Mouse (Mus musculus): ENCODE data around the gene Cnot8. TPM values are rescaled to one million over a fixed set of nuclear protein-coding genes. Genes with fewer than 3 reads are reported as not detected.
A peak's percentile ranks its signal among the peaks of the same experiment; 100 is the strongest.
"Not testable (repeated sequence)": the region's sequence is repeated elsewhere in the genome, so short reads cannot be mapped to it uniquely, and the experiment has no call there.

The Cnot8 gene
- polyA plus RNA-seq, 1 experiment, result 103 TPM

GRCm38 (mm10) chr11:58096160-58096559 is 7.8 kb upstream of the Cnot8 start:
- no peak for DNase-seq (ENCODE audit: low read depth)
- no peak for TF ChIP-seq CTCF (IDR thresholded peaks at IDR 0.05; ENCODE audit: borderline replicate concordance, extremely low read depth, insufficient read depth, insufficient read length)
- TF ChIP-seq POLR2A (IDR thresholded peaks at IDR 0.05; ENCODE audit: borderline replicate concordance, extremely low read depth, insufficient read depth, insufficient read length, poor library complexity, severe bottlenecking), result no peak

GRCm38 (mm10) chr11:58096821-58097620 is 6.9 kb upstream of the Cnot8 start:
- no peak for DNase-seq (ENCODE audit: low read depth)
- TF ChIP-seq CTCF (IDR thresholded peaks at IDR 0.05; ENCODE audit: borderline replicate concordance, extremely low read depth, insufficient read depth, insufficient read length), result no peak
- no peak for TF ChIP-seq POLR2A (IDR thresholded peaks at IDR 0.05; ENCODE audit: borderline replicate concordance, extremely low read depth, insufficient read depth, insufficient read length, poor library complexity, severe bottlenecking)

GRCm38 (mm10) chr11:58097621-58098365 is 6.2 kb upstream of the Cnot8 start:
- DNase-seq (ENCODE audit: low read depth), result no peak
- TF ChIP-seq POLR2A (IDR thresholded peaks at IDR 0.05; ENCODE audit: borderline replicate concordance, extremely low read depth, insufficient read depth, insufficient read length, poor library complexity, severe bottlenecking) (no peak), CTCF (IDR thresholded peaks at IDR 0.05; ENCODE audit: borderline replicate concordance, extremely low read depth, insufficient read depth, insufficient read length) (no peak)

- DNase-seq (ENCODE audit: low read depth), result not testable (repeated sequence)
These were observed 5.6 kb upstream of the Cnot8 start for GRCm38 (mm10) chr11:58098366-58098720.

GRCm38 (mm10) chr11:58100006-58100405 is 3.9 kb upstream of the Cnot8 start:
- DNase-seq (ENCODE audit: low read depth), result no peak
- TF ChIP-seq CTCF (IDR thresholded peaks at IDR 0.05; ENCODE audit: borderline replicate concordance, extremely low read depth, insufficient read depth, insufficient read length), result no peak
- TF ChIP-seq POLR2A (IDR thresholded peaks at IDR 0.05; ENCODE audit: borderline replicate concordance, extremely low read depth, insufficient read depth, insufficient read length, poor library complexity, severe bottlenecking), result no peak

GRCm38 (mm10) chr11:58101194-58101720 is 2.7 kb upstream of the Cnot8 start:
- TF ChIP-seq CTCF (IDR thresholded peaks at IDR 0.05; ENCODE audit: borderline replicate concordance, extremely low read depth, insufficient read depth, insufficient read length) (no peak), POLR2A (IDR thresholded peaks at IDR 0.05; ENCODE audit: borderline replicate concordance, extremely low read depth, insufficient read depth, insufficient read length, poor library complexity, severe bottlenecking) (no peak)
- no peak for DNase-seq (ENCODE audit: low read depth)

- TF ChIP-seq POLR2A (IDR thresholded peaks at IDR 0.05; ENCODE audit: borderline replicate concordance, extremely low read depth, insufficient read depth, insufficient read length, poor library complexity, severe bottlenecking) (no peak), CTCF (IDR thresholded peaks at IDR 0.05; ENCODE audit: borderline replicate concordance, extremely low read depth, insufficient read depth, insufficient read length) (no peak)
- no peak for DNase-seq (ENCODE audit: low read depth)
These were observed 1.8 kb upstream of the Cnot8 start for GRCm38 (mm10) chr11:58102146-58102545.

- DNase-seq (ENCODE audit: low read depth), result no peak
- no peak for TF ChIP-seq CTCF (IDR thresholded peaks at IDR 0.05; ENCODE audit: borderline replicate concordance, extremely low read depth, insufficient read depth, insufficient read length)
- no peak for TF ChIP-seq POLR2A (IDR thresholded peaks at IDR 0.05; ENCODE audit: borderline replicate concordance, extremely low read depth, insufficient read depth, insufficient read length, poor library complexity, severe bottlenecking)
These were observed 1.2 kb upstream of the Cnot8 start for GRCm38 (mm10) chr11:58102581-58103343.

- no peak for DNase-seq (ENCODE audit: low read depth)
- TF ChIP-seq POLR2A (IDR thresholded peaks at IDR 0.05; ENCODE audit: borderline replicate concordance, extremely low read depth, insufficient read depth, insufficient read length, poor library complexity, severe bottlenecking) (no peak), CTCF (IDR thresholded peaks at IDR 0.05; ENCODE audit: borderline replicate concordance, extremely low read depth, insufficient read depth, insufficient read length) (no peak)
These were observed 654 bp upstream of the Cnot8 start for GRCm38 (mm10) chr11:58103344-58103653.

- DNase-seq (ENCODE audit: low read depth), result peak; percentile 74
- TF ChIP-seq CTCF (IDR thresholded peaks at IDR 0.05; ENCODE audit: borderline replicate concordance, extremely low read depth, insufficient read depth, insufficient read length), result no peak
- TF ChIP-seq POLR2A (IDR thresholded peaks at IDR 0.05; ENCODE audit: borderline replicate concordance, extremely low read depth, insufficient read depth, insufficient read length, poor library complexity, severe bottlenecking), result peak; percentile 25; the same call in 1 of the 2 replicates
These were observed 418 bp downstream of the Cnot8 start for GRCm38 (mm10) chr11:58104351-58104791.

- no peak for DNase-seq (ENCODE audit: low read depth)
- no peak for TF ChIP-seq POLR2A (IDR thresholded peaks at IDR 0.05; ENCODE audit: borderline replicate concordance, extremely low read depth, insufficient read depth, insufficient read length, poor library complexity, severe bottlenecking)
- TF ChIP-seq CTCF (IDR thresholded peaks at IDR 0.05; ENCODE audit: borderline replicate concordance, extremely low read depth, insufficient read depth, insufficient read length), result peak; percentile 13; the same call in 1 of the 2 replicates
These were observed 3.1 kb downstream of the Cnot8 start for GRCm38 (mm10) chr11:58107009-58107408.
